Mouse (Mus musculus) heart, postnatal 0 days (tissue): ENCODE results near the gene Gm37240.

Experiments used
- CTCF ChIP-seq: IDR thresholded peaks from 2 replicates; pipeline ENCODE4 v1.5.1; 2016; ENCODE audit warnings: antibody characterized with exemption, control low read depth, low read depth
- EP300 ChIP-seq: IDR thresholded peaks from 2 replicates; pipeline ENCODE4 v1.6.1; 2016; ENCODE audit warnings: antibody characterized with exemption, low read depth

- no peak for TF ChIP-seq CTCF
- no peak for TF ChIP-seq EP300
Measured at GRCm38 (mm10) chr3:84467419-84468110, 1419.8 kb downstream of the Gm37240 start.
